Mouse (Mus musculus) thymus, adult 2 months (tissue): Measurements from ENCODE around the gene Ptbp3.

Source experiments
- CTCF ChIP-seq: fragments of 200-500 bp; IDR thresholded peaks from 2 replicates; pipeline ENCODE4 v1.5.1; 2012; ENCODE audit warnings: mild to moderate bottlenecking, control low read depth, low read length, moderate library complexity, borderline replicate concordance; ENCODE audit not compliant: control insufficient read depth, poor library complexity, insufficient read depth; ENCODE audit errors: extremely low read depth
- POLR2A ChIP-seq: fragments of 200-500 bp; IDR thresholded peaks from 2 replicates; pipeline ENCODE4 v1.6.1; 2012; ENCODE audit warnings: mild to moderate bottlenecking, low read length, control low read depth, moderate library complexity; ENCODE audit not compliant: control insufficient read depth, poor library complexity, insufficient read depth; ENCODE audit errors: extremely low read depth

- no peak for TF ChIP-seq CTCF
- TF ChIP-seq POLR2A = no peak
These were observed 42.5 kb downstream of the Ptbp3 start for GRCm38 (mm10) chr4:59506704-59507103.
